Mouse (Mus musculus) cerebellum, adult 2 months (tissue): ENCODE data around the gene Med22. TPM values are rescaled to one million over a fixed set of nuclear protein-coding genes. Genes with fewer than 3 reads are reported as not detected.

Source experiments
- DNase-seq, 2 experiments: peaks; one replicate each; pipeline ENCODE4 v3.0.0; 2021
- H3K27ac ChIP-seq: fragments of 200-500 bp; 2 replicates; pipeline ENCODE4 v1.5.1; 2012; ENCODE audit warnings: low read length, control low read depth, inconsistent platforms; ENCODE audit not compliant: insufficient read depth
- H3K27me3 ChIP-seq: fragments of 200-500 bp; 2 replicates; pipeline ENCODE4 v1.6.1; 2012; ENCODE audit warnings: inconsistent platforms, mild to moderate bottlenecking, low read length, moderate library complexity; ENCODE audit not compliant: control insufficient read depth, insufficient read depth
- H3K4me1 ChIP-seq: fragments of 200-500 bp; 2 replicates; pipeline ENCODE4 v1.6.1; 2011; ENCODE audit warnings: low read length; ENCODE audit not compliant: control insufficient read depth, insufficient read depth
- H3K4me3 ChIP-seq: fragments of 200-500 bp; replicated peaks from 2 replicates; pipeline ENCODE3; 2011; ENCODE audit warnings: mild to moderate bottlenecking, low read depth, low read length, control low read depth; ENCODE audit not compliant: insufficient read depth
- CTCF ChIP-seq: fragments of 200-500 bp; IDR thresholded peaks from 2 replicates; pipeline ENCODE4 v1.5.1; 2011; ENCODE audit warnings: low read depth, mild to moderate bottlenecking, control low read depth, low read length, moderate library complexity, borderline replicate concordance; ENCODE audit not compliant: insufficient read depth
- POLR2A ChIP-seq: fragments of 200-500 bp; IDR thresholded peaks from 2 replicates; pipeline ENCODE4 v1.6.1; 2011; ENCODE audit warnings: low read length, control low read depth, borderline replicate concordance; ENCODE audit not compliant: insufficient read depth
- WGBS: fragments of 180-500 bp; shearing (Covaris S2); methylation state at CpG from one replicate; pipeline ENCODE4 v1.1.7; 2018; 5-methylcytosine and 5-hydroxymethylcytosine counted together
- polyA plus RNA-seq: library from polyadenylated mRNA; depleted of rRNA; stranded (reverse); fragments of >200 nt; gene quantifications from 2 replicates; pipeline ENCODE4 v1.2.3, GENCODE M21; 2012

Med22 gene
- polyA plus RNA-seq, 1 experiment, result 56.6 TPM

- H3K4me3 ChIP-seq, result no peak overlapping the region
- DNase-seq, result no peak
- TF ChIP-seq POLR2A (no peak), CTCF (no peak)
- WGBS, result 73% methylated on average over 6 of the region's 6 CpGs
- peaks cover 13% of the 10 kb centered on the region for H3K4me1 ChIP-seq
- H3K27ac ChIP-seq, result no peak overlapping the region
- no peaks in the 10 kb centered on the region for H3K27me3 ChIP-seq
Measured at GRCm38 (mm10) chr2:26927745-26928476, 17.4 kb upstream of the Med22 start.

DNA sequence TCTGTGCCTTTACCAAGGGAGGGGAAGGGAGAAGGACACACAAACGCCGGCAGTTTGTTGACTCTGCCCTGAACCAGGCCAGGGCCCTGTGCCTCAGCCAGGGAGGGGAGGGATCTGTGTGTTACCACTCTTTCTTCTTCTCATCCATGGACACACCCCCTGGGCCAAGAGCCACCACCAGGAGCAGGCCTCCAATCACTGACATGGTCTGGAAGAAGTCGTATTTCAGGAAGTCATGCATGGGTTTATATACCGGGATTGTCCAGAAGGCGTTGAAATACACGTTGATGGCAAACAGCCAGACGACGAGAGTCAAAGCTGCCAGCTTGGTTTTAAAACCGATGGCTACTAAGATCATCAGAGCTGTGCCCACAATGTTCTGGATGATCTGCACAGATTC lies 11.3 kb upstream of the Med22 start:
- no peak for TF ChIP-seq CTCF
- no peak for TF ChIP-seq POLR2A
- WGBS, result 31% methylated on average over 9 of the region's 9 CpGs
- no peaks in the 10 kb centered on the region for H3K27me3 ChIP-seq

DNA sequence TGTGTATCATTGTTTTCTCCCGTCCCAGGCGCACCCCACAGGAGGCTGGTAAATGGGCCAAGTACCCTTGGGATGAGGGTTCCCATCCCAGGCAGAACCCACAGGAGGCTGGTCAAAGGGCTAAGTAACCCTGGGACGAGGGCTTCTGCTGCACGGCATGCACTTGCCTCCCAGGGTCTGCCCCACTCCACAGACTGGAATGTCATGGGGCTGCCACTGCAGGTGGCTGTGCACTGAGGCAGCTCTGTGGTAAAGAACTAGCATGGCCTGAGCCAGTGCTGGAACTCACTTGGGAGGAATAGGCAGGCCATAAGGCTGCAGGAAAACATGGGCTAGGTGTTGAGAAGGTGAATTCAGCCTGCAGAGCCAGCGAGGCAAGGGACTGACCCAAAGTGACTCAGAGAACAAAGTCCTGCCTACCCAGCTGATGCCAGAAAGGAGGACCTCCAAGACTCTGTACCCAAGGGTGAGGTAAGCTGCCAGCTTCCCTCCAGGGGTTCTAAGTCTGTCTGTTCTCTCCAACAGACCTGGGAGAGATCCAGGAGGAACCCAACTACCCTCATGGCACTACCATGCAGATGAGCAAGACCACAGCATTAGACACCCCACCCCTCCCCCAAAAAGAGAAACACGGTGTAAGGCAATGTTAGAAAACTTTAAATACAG lies 9.8 kb upstream of the Med22 start:
- no peaks in the 10 kb centered on the region for H3K27me3 ChIP-seq
- DNase-seq, result no peak
- no peak overlapping the region for H3K4me3 ChIP-seq
- no peak for TF ChIP-seq POLR2A
- no peak for TF ChIP-seq CTCF
- no peak overlapping the region for H3K27ac ChIP-seq
- WGBS, result 71% methylated on average over 6 of the region's 6 CpGs
- H3K4me1 ChIP-seq, result peaks cover 12% of the 10 kb centered on the region

More for the DNA sequence above, 11.3 kb upstream of the Med22 start:
- no peak for DNase-seq
- Histone ChIP-seq H3K27ac (no peak overlapping the region), H3K4me1 (peaks cover 12% of the 10 kb centered on the region), H3K4me3 (no peak overlapping the region)

- H3K4me1 ChIP-seq, result peaks cover 12% of the 10 kb centered on the region
- H3K4me3 ChIP-seq, result no peak overlapping the region
- TF ChIP-seq POLR2A (no peak), CTCF (no peak)
- 63% methylated on average over 3 of the region's 3 CpGs for WGBS
- H3K27me3 ChIP-seq, result no peaks in the 10 kb centered on the region
- no peak overlapping the region for H3K27ac ChIP-seq
- no peak for DNase-seq
Measured at GRCm38 (mm10) chr2:26919684-26920083, 9.2 kb upstream of the Med22 start.

DNA sequence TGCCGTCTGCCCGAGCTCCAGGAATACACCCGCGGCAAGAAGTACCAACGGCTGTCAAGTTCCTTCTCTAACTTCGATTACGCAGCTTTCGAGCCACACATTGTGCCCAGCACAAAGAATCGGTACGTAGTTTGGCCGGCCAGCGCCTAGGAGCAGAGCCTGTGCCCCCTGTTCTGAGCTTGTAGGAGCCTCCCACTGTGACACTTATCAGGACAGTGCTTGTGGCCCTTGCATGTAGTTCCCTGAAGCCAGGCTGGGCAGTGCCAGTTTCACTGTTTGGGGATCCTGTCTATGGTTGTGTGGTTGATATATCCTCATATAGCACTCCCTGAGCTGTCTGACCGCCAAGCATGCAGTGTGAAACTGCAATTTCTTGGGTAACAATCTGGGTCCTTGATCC lies 6.3 kb upstream of the Med22 start:
- DNase-seq, result no peak
- TF ChIP-seq CTCF, result no peak
- no peak for TF ChIP-seq POLR2A
- Histone ChIP-seq H3K4me1 (peaks cover 12% of the 10 kb centered on the region), H3K27ac (peak overlapping the region; percentile 19; the same call in 1 of the 2 replicates), H3K27me3 (no peaks in the 10 kb centered on the region), H3K4me3 (peak overlapping the region; percentile 84)
- WGBS, result under 1% methylated on average over 13 of the region's 13 CpGs

DNA sequence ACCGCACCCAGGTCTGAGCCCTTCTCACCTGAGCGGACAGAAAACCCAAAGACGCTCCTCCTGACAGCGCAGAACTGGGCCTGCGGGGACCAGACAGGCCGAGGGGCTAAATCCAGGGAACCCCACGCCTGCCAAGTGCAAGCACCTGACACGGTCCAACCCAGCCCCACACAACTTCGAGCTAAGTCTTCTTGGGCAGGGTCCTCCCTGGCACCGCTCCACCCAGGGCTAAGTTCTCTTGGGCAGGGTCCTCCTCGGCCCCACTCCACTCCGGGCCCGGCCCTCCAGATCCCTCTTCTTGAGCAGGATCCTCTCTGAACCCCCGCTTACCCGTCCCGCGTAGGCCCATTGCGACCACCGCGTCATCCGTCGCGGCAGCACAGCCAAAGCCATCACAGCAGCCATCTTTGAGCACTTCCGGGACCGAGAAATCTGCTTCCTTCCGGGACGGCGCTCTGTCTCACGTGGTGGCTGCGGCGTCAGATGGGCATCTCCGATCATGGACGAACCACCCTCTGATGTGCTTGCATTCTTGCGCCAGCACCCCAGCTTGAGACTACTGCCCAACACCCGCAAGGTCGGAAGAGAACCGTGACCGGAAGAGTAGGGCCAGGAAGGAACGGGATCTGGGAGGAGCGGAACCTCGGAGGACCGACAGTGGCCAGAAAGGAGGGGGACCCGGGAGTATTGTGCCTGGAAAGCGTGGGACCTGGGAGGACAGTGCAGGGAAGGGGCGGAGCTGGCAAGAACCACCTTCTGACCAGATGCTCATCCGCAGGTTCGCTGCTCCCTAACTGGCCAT lies 5.7 kb upstream of the Med22 start, which contains the start of the genes Surf2 and Surf1:
Gene Surf2 (plus strand): TSS at position 441 of the 802 bp plus-strand sequence.
Gene Surf1 (minus strand): TSS at position 604 of the 802 bp plus-strand sequence.
- 1% methylated on average over 47 of the region's 47 CpGs for WGBS
- no peaks in the 10 kb centered on the region for H3K27me3 ChIP-seq
- peaks cover 12% of the 10 kb centered on the region for H3K4me1 ChIP-seq
- H3K27ac ChIP-seq, result peak within 1 kb of the TSS; percentile 39
- no peak for TF ChIP-seq CTCF
- peak; percentile 89 for TF ChIP-seq POLR2A
- peak; percentile 84 to 86 for DNase-seq
- H3K4me3 ChIP-seq, result peak within 1 kb of the TSS; percentile 84

- H3K4me1 ChIP-seq, result peaks cover 12% of the 10 kb centered on the region
- no peaks in the 10 kb centered on the region for H3K27me3 ChIP-seq
- whole genome bisulfite sequencing, result 53% methylated on average over 8 of the region's 8 CpGs
- no peak for TF ChIP-seq CTCF
- TF ChIP-seq POLR2A, result no peak
- no peak overlapping the region for H3K4me3 ChIP-seq
- no peak for DNase-seq
- H3K27ac ChIP-seq, result no peak overlapping the region
Measured at GRCm38 (mm10) chr2:26914148-26914941, 3.9 kb upstream of the Med22 start.
